Mouse (Mus musculus): Measurements from ENCODE around the gene Mta1. TPM values are rescaled to one million over a fixed set of nuclear protein-coding genes. Genes with fewer than 3 reads are reported as not detected.

Mta1 gene
- 17.2 and 19.4 TPM in 2 replicates for polyA plus RNA-seq (2014; fragmentation: Nextera tagmentation; extraction: Ambion mirVana)

DNA sequence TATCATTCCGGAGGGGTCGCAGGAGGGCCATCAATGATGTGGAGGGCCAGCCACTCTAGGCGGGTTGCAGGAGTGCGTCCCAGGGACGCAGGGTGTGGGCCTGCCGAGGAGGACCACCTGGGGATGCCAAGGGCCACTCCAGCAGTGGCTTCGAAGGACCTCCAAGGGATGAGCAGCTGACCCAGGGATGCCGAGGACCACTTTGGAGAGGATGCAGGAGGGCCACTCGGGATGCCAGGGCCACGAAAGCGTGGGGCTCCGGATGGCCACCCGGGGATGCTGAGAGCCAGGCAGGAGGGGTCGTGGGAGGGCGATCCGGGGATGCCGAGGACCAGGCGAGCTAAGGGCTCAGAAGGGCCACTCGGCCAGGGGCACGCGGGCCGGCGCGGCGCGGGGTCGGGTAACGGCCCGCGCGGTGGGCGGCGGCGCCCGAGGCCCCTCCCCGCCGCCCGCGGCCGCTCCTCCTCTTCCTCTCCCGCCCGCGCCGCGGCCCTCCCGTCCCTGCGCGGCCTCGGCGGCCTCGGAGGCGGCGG, at the start of gene Mta1:
TSS of gene Mta1 (plus strand) at position 530 of the 533 bp plus-strand sequence.
- H3K4me2 ChIP-seq (replicated peaks; ENCODE audit: low read depth, low read length): peak within 1 kb of the TSS; percentile 95
- no peaks in the 10 kb centered on the region for H3K9me3 ChIP-seq (ENCODE audit: control insufficient read depth, low read length)
- DNase-seq (ENCODE audit: low spot score): peak; percentile 76
- 1% methylated on average over 30 of the region's 53 CpGs for WGBS
- peaks cover 2% of the 10 kb centered on the region for H3K4me1 ChIP-seq (replicated peaks; ENCODE audit: control insufficient read depth, insufficient read depth, low read length)
- peak within 1 kb of the TSS; percentile 70 for H3K4me3 ChIP-seq (ENCODE audit: low read depth, low read length)
- peak within 1 kb of the TSS; percentile 77 for H3K27ac ChIP-seq (ENCODE audit: low read depth, low read length)
- no peaks in the 10 kb centered on the region for H3K36me3 ChIP-seq (ENCODE audit: control insufficient read depth, insufficient read depth, low read length)
- peak within 1 kb of the TSS; percentile 99 for H3K9ac ChIP-seq (ENCODE audit: low read depth, low read length)
- peak; percentile 70 for ATAC-seq (ENCODE audit: low FRiP score)
- no peaks in the 10 kb centered on the region for H3K27me3 ChIP-seq (ENCODE audit: control insufficient read depth, insufficient read depth, low read length)

DNA sequence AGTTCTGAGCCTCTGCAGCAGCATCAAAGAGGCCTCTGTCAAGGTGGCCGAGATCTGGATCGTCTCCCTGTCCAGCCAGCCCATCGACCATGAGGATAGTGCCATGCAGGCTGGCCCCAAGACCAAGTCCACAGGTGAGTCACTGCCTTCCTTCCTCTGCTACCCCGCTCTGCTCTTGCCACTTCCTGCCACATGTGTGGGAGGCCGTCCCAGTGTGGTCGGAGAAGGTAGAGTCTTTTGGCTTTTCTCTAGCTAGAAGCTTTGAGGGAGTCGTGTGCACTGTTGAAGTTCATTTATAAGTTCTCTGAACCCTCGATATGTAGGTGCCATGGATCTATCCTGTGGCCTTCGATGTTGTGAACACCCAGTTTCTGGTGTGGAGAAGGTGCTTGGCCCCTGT, 48.2 kb upstream of the Mta1 start:
- H3K36me3 ChIP-seq (ENCODE audit: control insufficient read depth, insufficient read depth, low read length): peaks cover 6% of the 10 kb centered on the region; the same call in 1 of the 2 replicates
- no peaks in the 10 kb centered on the region for H3K9me3 ChIP-seq (ENCODE audit: control insufficient read depth, low read length)
- H3K4me3 ChIP-seq (ENCODE audit: low read depth, low read length): no peak overlapping the region
- WGBS: 90% methylated on average over 9 of the region's 9 CpGs
- no peak overlapping the region for H3K4me2 ChIP-seq (replicated peaks; ENCODE audit: low read depth, low read length)
- DNase-seq (ENCODE audit: low spot score) (no peak), ATAC-seq (ENCODE audit: low FRiP score) (no peak)
- no peaks in the 10 kb centered on the region for H3K4me1 ChIP-seq (replicated peaks; ENCODE audit: control insufficient read depth, insufficient read depth, low read length)
- no peak overlapping the region for H3K27ac ChIP-seq (ENCODE audit: low read depth, low read length)
- H3K27me3 ChIP-seq (ENCODE audit: control insufficient read depth, insufficient read depth, low read length): no peaks in the 10 kb centered on the region
- no peak overlapping the region for H3K9ac ChIP-seq (ENCODE audit: low read depth, low read length)

DNA sequence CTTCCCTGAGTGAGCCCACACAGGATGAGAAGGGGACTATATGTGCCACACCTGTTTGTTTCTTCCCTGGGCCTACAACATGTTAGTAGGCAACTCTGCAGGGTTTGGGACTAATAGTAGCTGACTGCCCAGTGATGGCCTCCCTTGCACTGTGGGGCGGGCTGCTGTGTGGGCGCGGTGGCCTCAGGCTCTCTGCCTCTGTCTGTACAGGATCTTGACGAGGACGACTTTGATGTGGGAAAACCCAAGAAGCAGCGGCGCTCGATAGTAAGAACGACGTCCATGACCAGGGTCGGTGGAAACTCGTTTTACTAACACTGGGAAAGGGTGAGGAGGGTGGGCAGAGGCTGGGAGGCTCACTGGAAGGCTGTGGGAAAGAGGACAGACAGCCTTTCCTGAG, 47.4 kb upstream of the Mta1 start:
- Histone ChIP-seq H3K27ac (ENCODE audit: low read depth, low read length) (no peak overlapping the region), H3K4me1 (replicated peaks; ENCODE audit: control insufficient read depth, insufficient read depth, low read length) (no peaks in the 10 kb centered on the region), H3K4me3 (ENCODE audit: low read depth, low read length) (no peak overlapping the region), H3K9me3 (ENCODE audit: control insufficient read depth, low read length) (no peaks in the 10 kb centered on the region), H3K4me2 (replicated peaks; ENCODE audit: low read depth, low read length) (no peak overlapping the region), H3K27me3 (ENCODE audit: control insufficient read depth, insufficient read depth, low read length) (no peaks in the 10 kb centered on the region), H3K36me3 (ENCODE audit: control insufficient read depth, insufficient read depth, low read length) (peaks cover 6% of the 10 kb centered on the region; the same call in 1 of the 2 replicates), H3K9ac (ENCODE audit: low read depth, low read length) (no peak overlapping the region)
- ATAC-seq (ENCODE audit: low FRiP score) (no peak), DNase-seq (ENCODE audit: low spot score) (no peak)
- 89% methylated on average over 12 of the region's 12 CpGs for WGBS

DNA sequence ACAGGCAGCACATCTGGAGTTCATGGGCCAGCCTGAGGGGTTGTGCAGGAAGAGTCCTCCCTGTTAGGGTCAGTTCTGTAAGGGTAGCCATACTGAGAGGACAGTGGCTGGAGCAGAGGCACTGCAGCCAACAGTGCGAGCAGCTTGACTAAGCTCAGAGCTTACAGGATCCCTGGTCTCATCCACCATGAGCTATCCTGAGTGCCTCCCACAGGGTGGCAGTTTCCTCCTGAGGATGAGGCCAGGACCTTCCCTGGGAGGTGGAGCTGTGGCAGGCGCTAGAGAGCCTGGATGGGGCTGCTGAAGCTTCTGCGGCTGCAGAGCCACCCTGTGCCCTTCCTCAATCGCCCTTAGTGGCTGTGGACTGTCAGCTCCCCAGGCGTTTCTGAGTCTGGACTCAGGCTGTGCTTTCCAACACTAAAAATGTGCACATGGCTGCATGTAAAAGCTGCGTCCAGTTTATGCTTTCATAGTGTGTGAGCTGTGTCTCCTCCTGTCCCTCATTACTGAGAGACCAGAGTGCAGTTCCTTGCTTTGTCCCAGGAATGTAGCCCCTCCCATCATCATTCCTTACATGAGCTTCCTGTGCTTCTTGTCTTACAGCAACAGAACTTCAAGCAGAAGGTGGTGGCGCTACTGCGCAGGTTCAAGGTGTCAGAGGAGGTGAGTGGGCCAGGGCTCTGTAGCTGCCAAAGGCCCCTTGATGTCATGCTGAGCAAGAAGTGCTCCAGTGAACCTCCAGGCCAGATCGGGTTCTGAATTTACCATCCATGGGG, 46.3 kb upstream of the Mta1 start:
- no peak overlapping the region for H3K4me2 ChIP-seq (replicated peaks; ENCODE audit: low read depth, low read length)
- ATAC-seq (ENCODE audit: low FRiP score): no peak
- peaks cover 6% of the 10 kb centered on the region; the same call in 1 of the 2 replicates for H3K36me3 ChIP-seq (ENCODE audit: control insufficient read depth, insufficient read depth, low read length)

DNA sequence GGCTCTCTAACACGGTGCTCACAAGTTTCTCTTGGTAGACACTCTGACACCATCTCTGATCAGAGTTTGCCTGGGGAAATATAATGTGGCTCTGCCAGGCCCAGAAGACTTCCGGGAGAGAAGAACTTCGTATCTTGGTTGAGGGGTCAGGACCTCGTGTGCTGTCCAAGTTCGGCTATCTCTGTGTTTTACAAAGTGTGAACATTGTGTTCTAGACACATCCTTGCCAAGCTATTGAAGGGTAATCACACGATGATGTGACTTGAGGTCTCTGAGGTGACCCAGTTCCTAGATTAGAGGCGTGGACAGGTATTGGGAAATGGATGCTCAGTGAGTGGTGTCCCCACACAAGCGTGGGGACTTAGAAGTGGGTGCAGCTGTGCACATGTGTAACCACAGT, 42.0 kb upstream of the Mta1 start:
- no peak for DNase-seq (ENCODE audit: low spot score)
- H3K27ac ChIP-seq (ENCODE audit: low read depth, low read length): no peak overlapping the region
- no peak overlapping the region for H3K4me2 ChIP-seq (replicated peaks; ENCODE audit: low read depth, low read length)
- WGBS: 90% methylated on average over 8 of the region's 8 CpGs
- no peak for ATAC-seq (ENCODE audit: low FRiP score)
- H3K9me3 ChIP-seq (ENCODE audit: control insufficient read depth, low read length): no peaks in the 10 kb centered on the region
- H3K4me1 ChIP-seq (replicated peaks; ENCODE audit: control insufficient read depth, insufficient read depth, low read length): no peaks in the 10 kb centered on the region
- H3K4me3 ChIP-seq (ENCODE audit: low read depth, low read length): no peak overlapping the region
- no peaks in the 10 kb centered on the region for H3K27me3 ChIP-seq (ENCODE audit: control insufficient read depth, insufficient read depth, low read length)
- no peak overlapping the region for H3K9ac ChIP-seq (ENCODE audit: low read depth, low read length)
- H3K36me3 ChIP-seq (ENCODE audit: control insufficient read depth, insufficient read depth, low read length): peaks cover 18% of the 10 kb centered on the region; the same call in 1 of the 2 replicates

More for the DNA sequence above, 46.3 kb upstream of the Mta1 start:
- no peak overlapping the region for H3K4me3 ChIP-seq (ENCODE audit: low read depth, low read length)
- no peak overlapping the region for H3K9ac ChIP-seq (ENCODE audit: low read depth, low read length)
- no peaks in the 10 kb centered on the region for H3K4me1 ChIP-seq (replicated peaks; ENCODE audit: control insufficient read depth, insufficient read depth, low read length)
- 56% methylated on average over 9 of the region's 9 CpGs for WGBS
- H3K27ac ChIP-seq (ENCODE audit: low read depth, low read length): no peak overlapping the region
- no peaks in the 10 kb centered on the region for H3K9me3 ChIP-seq (ENCODE audit: control insufficient read depth, low read length)
- no peaks in the 10 kb centered on the region for H3K27me3 ChIP-seq (ENCODE audit: control insufficient read depth, insufficient read depth, low read length)
- no peak for DNase-seq (ENCODE audit: low spot score)

DNA sequence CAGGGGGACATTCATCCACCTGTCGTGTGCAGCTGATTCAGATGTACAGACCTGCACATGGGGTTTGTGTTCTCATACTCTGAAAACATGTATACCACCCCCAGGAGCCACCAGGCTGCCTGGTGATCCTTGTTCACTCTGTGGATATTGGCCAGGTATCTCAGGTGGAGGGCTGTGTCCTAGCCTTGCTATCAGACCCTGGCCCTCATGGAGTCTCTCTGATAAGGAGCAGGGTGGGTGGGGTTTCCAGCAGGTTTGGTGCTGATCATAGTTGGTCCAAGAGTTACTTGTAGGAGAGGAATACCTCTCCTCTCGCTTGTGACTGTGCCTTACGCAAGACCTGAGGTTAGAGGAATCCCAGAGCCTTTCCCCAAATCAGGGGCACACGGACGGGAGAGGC, 37.9 kb upstream of the Mta1 start:
- Histone ChIP-seq H3K36me3 (ENCODE audit: control insufficient read depth, insufficient read depth, low read length) (peaks cover 20% of the 10 kb centered on the region; the same call in 1 of the 2 replicates), H3K27me3 (ENCODE audit: control insufficient read depth, insufficient read depth, low read length) (no peaks in the 10 kb centered on the region)

DNA sequence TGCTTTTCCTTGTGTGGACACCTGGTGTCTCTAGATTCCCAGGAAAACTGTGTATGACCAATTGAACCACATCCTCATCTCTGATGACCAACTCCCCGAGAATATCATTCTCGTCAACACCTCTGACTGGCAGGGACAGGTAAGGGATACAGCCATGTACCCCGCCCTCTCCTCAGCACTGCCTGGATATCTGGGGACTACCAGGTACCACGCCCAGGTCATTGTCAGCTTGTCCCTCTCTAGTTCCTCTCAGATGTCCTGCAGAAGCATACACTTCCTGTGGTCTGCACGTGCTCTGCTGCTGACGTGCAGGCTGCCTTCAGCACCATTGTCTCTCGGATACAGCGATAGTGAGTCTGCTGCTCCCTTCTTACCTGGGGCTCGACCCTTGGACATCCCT, 36.5 kb upstream of the Mta1 start:
- ATAC-seq (ENCODE audit: low FRiP score): no peak
- DNase-seq (ENCODE audit: low spot score): no peak
- WGBS: 95% methylated on average over 9 of the region's 9 CpGs

More for the DNA sequence above, 37.9 kb upstream of the Mta1 start:
- Histone ChIP-seq H3K4me3 (ENCODE audit: low read depth, low read length) (no peak overlapping the region), H3K9ac (ENCODE audit: low read depth, low read length) (no peak overlapping the region), H3K4me1 (replicated peaks; ENCODE audit: control insufficient read depth, insufficient read depth, low read length) (no peaks in the 10 kb centered on the region), H3K27ac (ENCODE audit: low read depth, low read length) (no peak overlapping the region), H3K9me3 (ENCODE audit: control insufficient read depth, low read length) (no peaks in the 10 kb centered on the region), H3K4me2 (replicated peaks; ENCODE audit: low read depth, low read length) (no peak overlapping the region)
- no peak for ATAC-seq (ENCODE audit: low FRiP score)
- DNase-seq (ENCODE audit: low spot score): no peak
- 95% methylated on average over 5 of the region's 5 CpGs for WGBS

DNA sequence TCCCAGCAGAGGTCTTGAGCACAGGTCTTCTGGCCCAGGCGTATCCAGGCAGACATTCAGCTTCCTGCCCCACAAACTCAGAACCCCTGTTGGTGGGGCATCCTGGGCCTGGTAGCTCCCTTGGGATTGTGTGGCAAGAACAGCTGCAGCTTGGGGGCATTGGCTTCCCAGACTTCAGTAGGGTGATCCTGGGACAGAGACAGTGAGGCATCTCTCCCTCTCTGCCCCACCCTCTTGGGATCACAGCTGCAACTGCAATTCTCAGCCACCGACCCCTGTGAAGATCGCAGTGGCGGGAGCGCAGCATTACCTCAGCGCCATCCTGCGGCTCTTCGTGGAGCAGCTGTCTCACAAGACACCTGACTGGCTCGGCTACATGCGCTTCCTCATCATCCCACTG, 35.9 kb upstream of the Mta1 start:
- ATAC-seq (ENCODE audit: low FRiP score) (no peak), DNase-seq (ENCODE audit: low spot score) (no peak)
- Histone ChIP-seq H3K36me3 (ENCODE audit: control insufficient read depth, insufficient read depth, low read length) (peaks cover 19% of the 10 kb centered on the region; the same call in 1 of the 2 replicates), H3K4me1 (replicated peaks; ENCODE audit: control insufficient read depth, insufficient read depth, low read length) (no peaks in the 10 kb centered on the region), H3K9me3 (ENCODE audit: control insufficient read depth, low read length) (no peaks in the 10 kb centered on the region), H3K9ac (ENCODE audit: low read depth, low read length) (no peak overlapping the region), H3K27ac (ENCODE audit: low read depth, low read length) (no peak overlapping the region), H3K4me2 (replicated peaks; ENCODE audit: low read depth, low read length) (no peak overlapping the region), H3K4me3 (ENCODE audit: low read depth, low read length) (no peak overlapping the region), H3K27me3 (ENCODE audit: control insufficient read depth, insufficient read depth, low read length) (no peaks in the 10 kb centered on the region)
- WGBS: 87% methylated on average over 10 of the region's 10 CpGs

More for the DNA sequence above, 36.5 kb upstream of the Mta1 start:
- Histone ChIP-seq H3K4me2 (replicated peaks; ENCODE audit: low read depth, low read length) (no peak overlapping the region), H3K36me3 (ENCODE audit: control insufficient read depth, insufficient read depth, low read length) (peaks cover 20% of the 10 kb centered on the region; the same call in 1 of the 2 replicates), H3K4me3 (ENCODE audit: low read depth, low read length) (no peak overlapping the region), H3K9me3 (ENCODE audit: control insufficient read depth, low read length) (no peaks in the 10 kb centered on the region), H3K9ac (ENCODE audit: low read depth, low read length) (no peak overlapping the region), H3K27me3 (ENCODE audit: control insufficient read depth, insufficient read depth, low read length) (no peaks in the 10 kb centered on the region), H3K27ac (ENCODE audit: low read depth, low read length) (no peak overlapping the region), H3K4me1 (replicated peaks; ENCODE audit: control insufficient read depth, insufficient read depth, low read length) (no peaks in the 10 kb centered on the region)

DNA sequence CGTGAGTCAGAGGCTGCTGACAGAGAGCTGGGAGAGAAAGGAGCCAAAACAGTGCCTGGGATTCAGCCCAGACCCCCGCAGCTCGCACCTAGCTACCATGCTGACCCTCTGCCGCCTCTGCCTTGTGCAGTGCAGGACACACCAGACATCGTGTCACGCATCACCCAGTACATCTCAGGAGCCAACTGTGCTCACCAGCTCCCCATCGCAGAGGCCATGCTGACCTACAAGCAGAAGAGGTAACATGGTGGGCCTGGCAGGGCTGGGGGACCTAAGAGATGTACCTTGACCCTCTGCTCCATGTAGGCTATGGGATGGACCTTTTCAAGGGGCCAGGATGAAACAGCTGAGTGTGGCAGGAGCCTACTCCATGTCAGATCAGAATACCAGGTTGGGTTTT, 34.4 kb upstream of the Mta1 start:
- DNase-seq (ENCODE audit: low spot score): no peak
- ATAC-seq (ENCODE audit: low FRiP score): no peak
- WGBS: 90% methylated on average over 7 of the region's 7 CpGs
- Histone ChIP-seq H3K9ac (ENCODE audit: low read depth, low read length) (no peak overlapping the region), H3K9me3 (ENCODE audit: control insufficient read depth, low read length) (no peaks in the 10 kb centered on the region), H3K27me3 (ENCODE audit: control insufficient read depth, insufficient read depth, low read length) (no peaks in the 10 kb centered on the region), H3K4me3 (ENCODE audit: low read depth, low read length) (no peak overlapping the region), H3K4me2 (replicated peaks; ENCODE audit: low read depth, low read length) (no peak overlapping the region), H3K27ac (ENCODE audit: low read depth, low read length) (no peak overlapping the region), H3K36me3 (ENCODE audit: control insufficient read depth, insufficient read depth, low read length) (peaks cover 13% of the 10 kb centered on the region; the same call in 1 of the 2 replicates), H3K4me1 (replicated peaks; ENCODE audit: control insufficient read depth, insufficient read depth, low read length) (no peaks in the 10 kb centered on the region)

Data from hindbrain, embryonic 11.5 days (tissue).